Mouse (Mus musculus): ENCODE data around the gene Gm49325. TPM values are rescaled to one million over a fixed set of nuclear protein-coding genes. Genes with fewer than 3 reads are reported as not detected.

Gene Gm49325
- polyA plus RNA-seq, 1 experiment = not detected

DNA sequence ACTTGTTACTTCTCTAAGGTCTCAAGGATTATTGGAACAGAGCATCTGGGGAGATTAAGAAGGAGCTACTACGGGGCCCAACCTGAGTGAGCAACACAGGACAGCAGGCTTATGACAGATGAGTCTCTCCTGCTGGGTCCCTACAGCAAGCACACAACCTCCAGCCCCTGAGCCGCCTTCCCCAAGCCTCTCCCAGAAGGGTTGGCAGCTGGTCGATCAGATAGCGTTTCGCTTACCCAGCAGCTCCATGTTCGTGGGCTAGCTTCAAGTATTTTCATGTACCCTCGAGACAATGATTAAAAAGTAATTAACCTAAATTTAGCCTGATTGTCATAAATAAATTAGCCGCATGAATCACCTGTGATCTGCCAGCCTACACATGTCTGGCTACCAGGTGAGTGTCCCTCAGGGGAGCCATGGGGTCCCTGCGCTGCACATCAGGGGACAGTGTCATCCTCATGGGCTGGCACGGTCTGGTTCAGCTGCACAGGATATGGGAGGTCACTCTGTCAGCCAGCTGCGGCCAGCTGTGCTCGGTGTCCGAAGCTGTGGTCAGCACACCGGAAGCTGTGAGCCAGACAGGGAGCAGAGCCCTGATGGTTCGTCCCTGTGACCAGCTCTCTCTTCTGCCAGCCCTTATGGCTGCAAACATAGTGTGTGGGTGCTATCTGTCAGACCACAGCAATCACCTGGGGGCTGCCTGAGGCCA is 52.4 kb downstream of the Gm49325 start:
- WGBS = 80% methylated on average over 15 of the region's 15 CpGs
- no peaks in the 10 kb centered on the region for H3K36me3 ChIP-seq (ENCODE audit: control insufficient read depth, insufficient read depth, low read length)
- H3K4me1 ChIP-seq (replicated peaks; ENCODE audit: control insufficient read depth, insufficient read depth, low read length) = no peaks in the 10 kb centered on the region
- no peak overlapping the region for H3K4me3 ChIP-seq (ENCODE audit: control insufficient read depth, insufficient read depth, low read length)
- TF ChIP-seq CTCF (IDR thresholded peaks at IDR 0.05; ENCODE audit: borderline replicate concordance, control insufficient read depth, extremely low read depth, insufficient read depth, low read length, poor library complexity) (no peak), POLR2A (IDR thresholded peaks at IDR 0.05; ENCODE audit: control insufficient read depth, extremely low read depth, insufficient read depth, low read length, poor library complexity) (no peak)
- no peak for DNase-seq
- no peak overlapping the region for H3K27ac ChIP-seq (ENCODE audit: control insufficient read depth, insufficient read depth, low read length)
- no peaks in the 10 kb centered on the region for H3K27me3 ChIP-seq (ENCODE audit: control insufficient read depth, insufficient read depth, low read length)

DNA sequence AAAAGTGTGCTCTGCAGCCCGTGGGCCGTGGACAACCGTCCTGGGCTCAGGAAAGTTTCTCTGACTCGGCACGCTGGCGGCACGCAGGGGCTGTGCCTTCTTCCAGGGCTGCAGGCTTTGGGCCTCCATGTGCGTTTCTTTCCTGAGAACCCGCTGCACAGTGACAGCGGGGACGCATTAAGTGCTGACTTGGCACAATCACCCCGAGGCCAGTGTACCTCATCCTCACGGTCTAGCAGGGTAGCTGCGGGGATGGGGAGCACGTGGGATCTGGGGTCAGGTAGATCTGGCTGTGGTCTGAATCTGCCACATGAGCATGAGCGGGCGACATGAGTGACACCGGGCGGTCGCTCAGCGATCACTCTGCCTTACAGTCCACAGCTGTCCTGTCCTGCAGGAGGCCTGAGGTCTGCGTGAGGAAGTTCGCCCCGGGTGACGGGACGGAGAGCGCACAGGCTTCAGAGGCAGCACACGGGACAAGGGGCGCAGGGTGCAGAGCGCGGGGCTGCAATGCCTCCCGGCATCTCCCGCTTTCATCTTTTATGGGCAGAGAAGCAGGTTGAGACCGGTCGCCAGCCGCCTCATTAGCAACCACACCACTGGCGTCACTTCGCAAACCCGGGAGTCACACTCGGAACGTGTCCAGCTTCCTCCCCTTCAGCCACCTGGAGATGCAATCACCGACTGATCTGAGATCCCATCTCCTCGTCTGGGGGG is 58.1 kb downstream of the Gm49325 start:
- H3K27ac ChIP-seq (ENCODE audit: control insufficient read depth, insufficient read depth, low read length) = no peak overlapping the region
- TF ChIP-seq CTCF (IDR thresholded peaks at IDR 0.05; ENCODE audit: borderline replicate concordance, control insufficient read depth, extremely low read depth, insufficient read depth, low read length, poor library complexity) (no peak), POLR2A (IDR thresholded peaks at IDR 0.05; ENCODE audit: control insufficient read depth, extremely low read depth, insufficient read depth, low read length, poor library complexity) (no peak)
- H3K27me3 ChIP-seq (ENCODE audit: control insufficient read depth, insufficient read depth, low read length) = no peaks in the 10 kb centered on the region
- WGBS = 57% methylated on average over 43 of the region's 43 CpGs
- H3K36me3 ChIP-seq (ENCODE audit: control insufficient read depth, insufficient read depth, low read length) = no peaks in the 10 kb centered on the region
- peaks cover 8% of the 10 kb centered on the region for H3K4me1 ChIP-seq (replicated peaks; ENCODE audit: control insufficient read depth, insufficient read depth, low read length)
- DNase-seq = no peak
- H3K4me3 ChIP-seq (ENCODE audit: control insufficient read depth, insufficient read depth, low read length) = no peak overlapping the region

DNA sequence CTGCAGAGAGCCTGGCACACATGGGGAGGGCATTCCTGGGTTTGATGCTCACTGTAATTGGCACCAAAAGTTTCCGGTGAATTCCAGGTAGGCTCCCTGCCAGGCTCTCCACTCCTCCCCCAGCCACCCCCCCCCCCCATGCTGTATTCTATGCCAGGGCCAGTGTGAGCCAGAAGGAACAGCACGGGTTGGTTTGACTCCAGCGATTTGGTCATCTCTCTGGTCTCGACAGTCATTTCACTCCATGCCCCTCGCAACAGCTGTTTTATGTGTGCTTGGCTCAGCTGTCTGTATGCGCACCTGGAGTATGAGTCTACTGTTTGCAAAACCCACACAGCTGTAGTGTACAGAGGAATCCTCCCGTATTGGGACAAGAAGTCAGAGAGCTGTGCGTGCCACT is 60.3 kb downstream of the Gm49325 start:
- TF ChIP-seq POLR2A (IDR thresholded peaks at IDR 0.05; ENCODE audit: control insufficient read depth, extremely low read depth, insufficient read depth, low read length, poor library complexity) = no peak
- no peak for TF ChIP-seq CTCF (IDR thresholded peaks at IDR 0.05; ENCODE audit: borderline replicate concordance, control insufficient read depth, extremely low read depth, insufficient read depth, low read length, poor library complexity)
- DNase-seq = peak; percentile 24
- Histone ChIP-seq H3K27me3 (ENCODE audit: control insufficient read depth, insufficient read depth, low read length) (no peaks in the 10 kb centered on the region), H3K27ac (ENCODE audit: control insufficient read depth, insufficient read depth, low read length) (no peak overlapping the region), H3K36me3 (ENCODE audit: control insufficient read depth, insufficient read depth, low read length) (no peaks in the 10 kb centered on the region), H3K4me3 (ENCODE audit: control insufficient read depth, insufficient read depth, low read length) (no peak overlapping the region), H3K4me1 (replicated peaks; ENCODE audit: control insufficient read depth, insufficient read depth, low read length) (peaks cover 8% of the 10 kb centered on the region)
- WGBS = 66% methylated on average over 8 of the region's 8 CpGs

GRCm38 (mm10) chr10:77667402-77667801 is 61.4 kb downstream of the Gm49325 start:
- 73% methylated on average over 4 of the region's 4 CpGs for WGBS

GRCm38 (mm10) chr10:77670710-77671109 is 64.7 kb downstream of the Gm49325 start:
- TF ChIP-seq CTCF (IDR thresholded peaks at IDR 0.05; ENCODE audit: borderline replicate concordance, control insufficient read depth, extremely low read depth, insufficient read depth, low read length, poor library complexity) = no peak
- no peak for TF ChIP-seq POLR2A (IDR thresholded peaks at IDR 0.05; ENCODE audit: control insufficient read depth, extremely low read depth, insufficient read depth, low read length, poor library complexity)
- no peak overlapping the region for H3K27ac ChIP-seq (ENCODE audit: control insufficient read depth, insufficient read depth, low read length)
- H3K36me3 ChIP-seq (ENCODE audit: control insufficient read depth, insufficient read depth, low read length) = no peaks in the 10 kb centered on the region
- DNase-seq = no peak
- no peaks in the 10 kb centered on the region for H3K27me3 ChIP-seq (ENCODE audit: control insufficient read depth, insufficient read depth, low read length)
- H3K4me1 ChIP-seq (replicated peaks; ENCODE audit: control insufficient read depth, insufficient read depth, low read length) = peaks cover 23% of the 10 kb centered on the region
- 87% methylated on average over 4 of the region's 4 CpGs for WGBS
- H3K4me3 ChIP-seq (ENCODE audit: control insufficient read depth, insufficient read depth, low read length) = no peak overlapping the region

More at GRCm38 (mm10) chr10:77667402-77667801, 61.4 kb downstream of the Gm49325 start:
- Histone ChIP-seq H3K4me1 (replicated peaks; ENCODE audit: control insufficient read depth, insufficient read depth, low read length) (peaks cover 8% of the 10 kb centered on the region), H3K36me3 (ENCODE audit: control insufficient read depth, insufficient read depth, low read length) (no peaks in the 10 kb centered on the region), H3K4me3 (ENCODE audit: control insufficient read depth, insufficient read depth, low read length) (no peak overlapping the region), H3K27me3 (ENCODE audit: control insufficient read depth, insufficient read depth, low read length) (no peaks in the 10 kb centered on the region), H3K27ac (ENCODE audit: control insufficient read depth, insufficient read depth, low read length) (no peak overlapping the region)
- TF ChIP-seq POLR2A (IDR thresholded peaks at IDR 0.05; ENCODE audit: control insufficient read depth, extremely low read depth, insufficient read depth, low read length, poor library complexity) = no peak
- TF ChIP-seq CTCF (IDR thresholded peaks at IDR 0.05; ENCODE audit: borderline replicate concordance, control insufficient read depth, extremely low read depth, insufficient read depth, low read length, poor library complexity) = no peak
- DNase-seq = no peak

DNA sequence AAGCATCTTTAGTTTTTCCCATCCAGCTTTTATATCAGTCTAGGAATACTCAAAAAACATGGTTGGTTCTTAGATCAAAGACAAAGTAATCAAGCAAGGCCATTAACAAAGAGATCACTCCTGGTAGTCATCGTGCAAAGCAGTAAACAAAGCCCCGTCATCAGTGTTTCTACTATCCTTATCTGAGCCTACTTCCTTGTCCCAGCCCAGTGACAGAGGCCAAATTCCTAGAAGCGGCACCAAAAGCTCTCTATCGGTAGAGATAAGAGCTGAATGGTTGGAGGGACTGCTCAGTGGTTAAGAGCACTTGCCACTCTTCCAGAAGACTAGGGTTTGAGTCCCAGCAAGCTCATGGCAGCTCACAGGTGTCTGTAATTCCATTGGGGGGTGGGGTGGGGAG is 65.5 kb downstream of the Gm49325 start:
- TF ChIP-seq POLR2A (IDR thresholded peaks at IDR 0.05; ENCODE audit: control insufficient read depth, extremely low read depth, insufficient read depth, low read length, poor library complexity) (no peak), CTCF (IDR thresholded peaks at IDR 0.05; ENCODE audit: borderline replicate concordance, control insufficient read depth, extremely low read depth, insufficient read depth, low read length, poor library complexity) (no peak)
- Histone ChIP-seq H3K27me3 (ENCODE audit: control insufficient read depth, insufficient read depth, low read length) (no peaks in the 10 kb centered on the region; the same call in 1 of the 2 replicates), H3K27ac (ENCODE audit: control insufficient read depth, insufficient read depth, low read length) (no peak overlapping the region), H3K4me3 (ENCODE audit: control insufficient read depth, insufficient read depth, low read length) (no peak overlapping the region), H3K36me3 (ENCODE audit: control insufficient read depth, insufficient read depth, low read length) (no peaks in the 10 kb centered on the region), H3K4me1 (replicated peaks; ENCODE audit: control insufficient read depth, insufficient read depth, low read length) (peaks cover 21% of the 10 kb centered on the region)
- no peak for DNase-seq
- WGBS = 59% methylated on average over 4 of the region's 4 CpGs

All from thymus, adult 2 months (tissue).